Mouse (Mus musculus) cerebellum, adult 11-12 months (tissue): ENCODE measurements around the gene Lrch1.

Experiments used
- DNase-seq: peaks from one replicate; pipeline ENCODE4 v3.0.0; 2022

Lrch1 gene

DNA sequence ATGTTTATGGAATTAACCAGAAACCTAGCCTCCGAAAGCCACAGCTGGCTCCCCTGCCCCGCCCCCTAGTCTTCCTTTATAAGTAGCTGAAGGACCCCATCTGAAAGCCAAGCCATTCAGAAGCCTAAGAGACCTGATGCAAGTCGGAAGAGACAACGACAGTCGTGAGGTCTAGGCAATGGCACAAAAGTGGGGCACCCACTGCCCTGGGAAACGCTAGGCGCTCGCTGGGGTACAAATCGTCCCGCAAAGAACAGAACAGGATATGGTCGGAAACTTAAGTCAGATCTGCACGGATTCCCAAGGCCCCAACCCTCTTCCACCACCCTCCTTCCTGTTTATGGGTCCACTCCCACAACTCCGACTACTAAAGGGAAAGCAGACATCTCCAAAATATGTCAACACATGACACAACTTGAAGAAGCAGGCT is 1.3 kb downstream of the Lrch1 start:
- DNase-seq, result no peak

DNA sequence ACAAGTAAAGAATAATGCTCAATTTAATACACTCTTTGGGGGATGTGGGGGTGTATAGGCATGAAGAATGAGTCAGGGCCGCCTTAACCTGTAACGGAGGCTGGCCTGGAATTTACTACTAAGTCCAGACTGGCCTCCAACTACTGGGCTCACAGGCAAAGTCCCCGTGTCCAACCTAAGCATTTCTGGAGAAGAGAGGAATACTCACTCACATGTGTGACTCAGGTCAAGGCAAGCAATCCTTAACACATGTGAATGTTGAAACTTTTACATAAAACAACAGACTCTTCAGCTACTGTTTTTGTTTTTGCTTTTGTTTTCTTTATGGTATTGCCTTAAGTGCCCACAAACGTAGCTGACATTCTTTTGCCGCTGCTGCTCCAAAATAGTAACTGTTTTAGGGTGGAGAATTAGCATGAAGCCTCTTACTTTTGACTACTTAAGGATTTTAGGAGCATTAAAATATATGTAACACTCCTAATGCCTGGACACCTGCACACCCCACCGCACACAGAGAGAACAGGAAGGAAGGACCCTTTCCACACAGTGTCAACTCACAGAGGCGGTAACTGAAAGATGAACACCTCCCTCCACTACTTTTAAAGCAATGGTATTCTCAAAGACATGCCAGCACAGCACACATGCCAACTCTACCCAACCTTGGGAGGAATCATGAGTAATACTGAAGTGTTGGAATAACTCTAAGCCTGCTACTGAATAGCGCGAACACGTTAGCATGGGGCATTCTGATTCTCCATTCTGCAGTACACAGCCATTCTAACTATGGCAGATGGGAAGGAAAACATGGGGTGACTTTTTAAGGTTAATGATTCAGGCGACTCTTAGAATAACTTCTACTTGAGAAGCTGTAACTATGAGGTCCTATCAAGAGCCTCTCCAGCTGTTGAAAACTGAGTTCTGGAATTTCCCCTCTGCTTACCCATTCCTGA is 2.1 kb downstream of the Lrch1 start:
- DNase-seq, result no peak

DNA sequence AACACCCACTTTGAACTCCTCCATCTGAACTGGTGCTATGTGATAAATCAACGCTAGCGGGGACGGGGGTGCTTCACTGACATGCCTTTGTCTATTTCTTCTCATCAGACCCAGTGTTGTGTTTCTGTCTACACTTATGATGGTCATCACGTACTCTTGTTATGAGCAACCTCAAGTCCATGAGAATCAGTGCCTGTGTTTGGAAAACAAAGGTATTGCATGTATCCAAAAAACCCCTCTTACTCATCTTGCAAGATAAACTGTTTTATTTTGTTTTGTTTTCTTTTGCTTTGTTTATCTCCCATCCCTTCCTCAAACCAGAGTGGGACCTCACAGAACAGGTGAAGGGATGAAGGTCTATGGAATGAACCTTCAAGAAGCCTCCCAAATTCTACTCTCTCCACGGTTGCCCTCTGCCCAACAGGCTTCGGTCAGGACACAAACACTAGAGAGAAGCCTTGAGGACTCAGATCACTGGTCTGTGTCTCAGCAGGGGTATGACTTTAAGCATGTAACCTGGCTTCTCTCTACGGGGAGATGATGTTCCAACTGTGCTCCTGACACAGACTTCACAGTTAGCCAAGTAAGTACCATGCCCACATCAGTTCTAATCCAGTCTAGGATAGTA is 3.4 kb downstream of the Lrch1 start:
- DNase-seq, result no peak

DNA sequence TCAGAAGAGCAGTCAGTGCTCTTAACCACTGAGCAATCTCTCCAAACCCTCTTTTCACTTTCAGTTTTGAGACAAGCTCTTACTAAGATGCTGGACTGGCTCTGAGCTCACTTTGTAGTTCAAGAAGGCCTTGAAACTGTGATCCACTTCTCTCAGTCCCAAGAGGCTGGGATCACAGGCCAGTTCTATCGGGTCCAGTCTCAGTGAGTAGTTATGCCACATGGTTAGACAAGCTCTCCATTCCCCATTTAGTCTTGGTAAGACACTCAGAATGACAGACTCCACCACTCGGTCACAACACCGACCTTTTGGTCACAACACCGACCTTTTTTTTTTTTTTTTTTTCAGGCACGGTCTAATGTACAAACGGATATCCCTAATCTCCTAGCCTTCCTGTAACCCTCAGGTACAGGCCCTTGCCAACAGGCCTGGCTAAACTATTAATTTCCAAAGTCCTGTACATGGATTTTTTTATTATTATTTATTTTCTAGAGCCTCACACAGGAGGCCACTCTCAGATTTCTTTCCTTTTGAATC is 4.0 kb downstream of the Lrch1 start:
- no peak for DNase-seq

DNA sequence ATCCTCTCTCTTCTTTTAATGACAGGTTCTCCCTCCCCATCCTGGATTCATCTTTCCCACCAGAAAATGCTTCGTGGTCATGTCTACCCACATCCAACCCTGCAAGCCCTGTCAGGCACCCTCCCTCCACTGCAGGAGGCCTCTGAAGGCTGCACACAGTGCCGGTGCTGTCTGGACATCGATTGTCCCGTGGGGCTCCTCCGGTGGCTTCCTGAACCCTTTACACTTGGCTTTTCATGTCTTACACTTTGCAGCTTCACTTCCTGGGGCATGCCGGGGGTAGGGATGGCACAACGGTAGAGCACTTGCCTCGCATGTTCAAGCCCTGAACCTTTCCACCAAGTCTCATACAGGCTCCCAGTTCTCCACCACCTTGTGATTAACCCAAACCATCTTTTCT is 4.7 kb downstream of the Lrch1 start:
- no peak for DNase-seq

DNA sequence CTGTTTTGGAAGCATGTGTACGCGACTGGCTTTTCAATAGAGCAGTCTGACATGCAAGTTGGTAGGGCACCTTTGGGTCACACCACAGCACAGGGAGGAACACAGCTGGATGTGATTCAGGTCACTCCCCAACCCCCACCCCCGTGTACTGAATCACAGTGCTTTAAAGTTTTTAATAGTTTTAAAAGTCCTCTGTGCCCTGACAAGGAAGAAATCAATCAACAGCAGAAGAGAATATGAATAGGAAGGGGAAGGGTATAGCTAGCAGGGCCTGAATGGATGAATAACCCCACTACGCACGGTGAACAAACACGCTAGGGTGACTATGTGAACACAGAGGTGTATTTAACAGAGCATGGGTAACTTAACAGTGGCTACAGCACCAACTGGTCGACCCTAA is 6.1 kb downstream of the Lrch1 start:
- no peak for DNase-seq

DNA sequence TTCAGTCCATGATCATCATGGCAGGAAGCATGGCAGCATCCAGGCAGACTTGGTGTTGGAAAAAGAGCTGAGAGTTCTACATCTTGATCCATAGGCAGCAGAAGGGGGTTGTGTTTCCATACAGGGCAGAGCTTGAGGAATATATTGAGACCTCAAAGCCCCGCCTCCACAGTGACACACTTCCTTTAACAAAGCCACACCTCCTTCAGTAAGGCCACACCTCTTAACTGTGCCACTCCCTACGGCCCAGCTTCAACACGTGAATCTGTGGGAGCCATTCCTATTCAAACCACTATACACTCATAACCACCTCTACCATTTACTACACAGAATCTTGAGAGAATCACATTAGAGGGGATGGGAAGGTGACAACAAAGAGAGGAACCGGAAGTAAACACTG is 6.9 kb downstream of the Lrch1 start:
- no peak for DNase-seq

DNA sequence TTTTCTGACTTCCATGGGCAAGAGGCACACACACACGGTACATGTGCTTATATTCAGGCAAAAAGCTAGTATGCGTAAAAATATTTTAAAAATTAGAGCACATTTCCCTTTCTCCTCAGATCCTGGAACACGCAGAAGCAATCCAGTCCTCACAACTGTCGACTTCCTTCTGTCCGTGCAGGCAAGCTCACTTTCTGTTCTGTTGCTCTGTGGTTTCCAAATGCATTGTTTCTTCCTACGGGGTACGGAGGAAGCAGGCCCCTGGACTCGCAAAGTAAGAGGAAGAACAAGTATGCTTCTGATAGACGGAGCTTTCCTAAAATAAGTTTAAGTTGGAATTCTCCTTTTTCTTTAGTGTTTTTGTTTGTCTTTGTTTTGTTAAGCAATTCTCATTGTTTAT is 8.3 kb downstream of the Lrch1 start:
- DNase-seq, result no peak

DNA sequence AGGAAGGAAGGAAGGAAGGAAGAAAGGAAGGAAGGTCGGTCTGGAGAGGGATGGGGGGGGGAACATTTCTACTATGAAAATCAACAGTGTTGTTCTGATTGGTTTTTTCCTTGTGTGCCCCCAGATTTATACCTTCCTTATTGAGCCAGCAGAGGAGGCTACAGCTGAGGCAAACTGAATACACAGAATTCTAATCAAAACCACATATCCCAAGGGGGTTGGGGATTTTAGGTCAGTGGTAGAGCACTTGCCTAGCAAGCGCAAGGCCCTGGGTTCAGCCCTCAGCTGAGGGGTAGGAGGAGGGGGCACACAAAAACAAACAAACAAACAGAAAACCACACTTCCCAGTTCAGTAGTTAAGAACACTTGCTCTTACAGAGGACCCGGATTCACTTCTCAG is 8.8 kb downstream of the Lrch1 start:
- no peak for DNase-seq

DNA sequence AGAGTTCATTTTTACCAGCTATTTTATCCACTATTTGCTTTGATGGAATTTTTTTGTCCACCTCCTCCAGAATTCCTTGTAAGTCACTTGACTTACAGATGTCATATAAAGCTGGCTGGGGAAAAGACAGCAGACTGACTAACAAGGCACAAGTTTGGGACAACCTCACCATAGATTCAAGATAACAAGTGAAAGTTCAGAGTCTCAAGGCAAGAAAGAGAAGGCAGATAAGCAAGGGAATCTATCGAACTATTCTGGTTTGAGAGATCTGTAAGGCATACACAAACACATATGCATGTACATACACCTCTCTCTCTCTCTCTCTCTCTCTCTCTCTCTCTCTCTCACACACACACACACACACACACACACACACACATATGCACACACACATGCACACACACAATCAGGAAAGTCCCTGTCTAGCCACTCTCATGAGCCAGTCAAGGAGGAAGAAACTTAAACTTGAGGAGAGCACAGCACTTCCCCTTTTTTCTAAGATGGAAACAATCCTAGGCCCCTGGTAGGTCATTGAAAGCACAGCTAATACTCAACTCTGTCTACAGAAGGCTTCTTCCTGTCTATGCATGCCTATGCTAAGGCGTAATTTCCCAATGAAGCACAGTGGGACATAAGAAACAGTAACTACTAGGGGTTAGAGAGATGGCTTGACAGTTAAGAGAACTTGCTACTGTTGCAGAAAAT is 11.0 kb downstream of the Lrch1 start:
- DNase-seq, result no peak

DNA sequence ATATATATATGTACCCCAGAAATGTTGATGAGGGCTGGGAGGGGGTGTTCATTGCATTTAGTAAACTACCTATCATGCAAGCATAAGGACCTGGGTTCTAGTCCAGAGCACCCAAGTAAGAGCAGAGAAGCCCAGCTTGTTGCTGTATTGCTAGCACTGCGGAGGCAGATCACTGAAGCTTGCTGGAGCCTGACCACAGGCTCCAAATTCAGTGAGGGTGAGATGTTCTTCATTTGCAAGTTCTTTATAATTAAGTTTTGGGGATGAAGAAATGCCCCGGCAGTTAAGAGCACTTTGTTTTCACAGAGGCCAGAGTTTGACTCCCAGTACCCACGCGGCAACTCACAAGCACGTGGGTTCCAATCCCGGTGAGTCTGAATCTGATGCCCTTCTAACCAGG is 12.6 kb downstream of the Lrch1 start:
- no peak for DNase-seq

DNA sequence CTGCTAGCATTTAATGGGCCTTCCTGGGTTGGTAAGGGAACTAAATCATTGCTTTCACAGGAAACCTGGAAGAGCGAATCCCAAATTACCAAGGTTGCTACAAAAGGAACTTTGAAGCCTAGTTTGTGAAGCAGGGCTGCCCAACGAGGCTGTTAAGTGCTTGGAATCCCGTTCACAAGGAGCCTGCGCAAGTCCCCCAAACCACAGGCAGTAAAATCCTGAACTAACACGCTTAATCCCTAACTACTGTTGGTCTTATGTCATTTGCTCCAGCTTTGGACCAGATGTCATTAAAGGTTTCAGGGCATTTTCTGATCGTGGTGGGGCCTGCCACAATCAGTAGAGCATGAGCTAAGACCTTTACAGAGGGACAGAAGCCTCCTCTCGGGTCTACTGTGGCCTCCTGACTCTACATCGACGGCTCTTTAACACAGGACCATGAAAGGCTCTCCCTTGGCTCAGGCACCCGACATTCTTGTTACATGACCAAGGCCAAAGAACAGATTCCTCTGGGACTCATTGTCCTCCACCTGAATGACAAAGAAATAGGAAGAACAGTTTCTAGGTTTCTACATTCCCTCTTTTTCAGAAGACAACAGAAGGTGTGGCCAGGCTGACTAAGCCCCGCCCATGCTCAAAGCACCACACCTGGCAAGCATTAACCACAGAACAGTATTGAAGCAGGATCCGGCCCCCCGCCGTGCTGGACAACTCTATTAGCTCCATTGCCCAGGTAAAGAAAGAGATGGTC is 13.5 kb downstream of the Lrch1 start:
- DNase-seq, result no peak

DNA sequence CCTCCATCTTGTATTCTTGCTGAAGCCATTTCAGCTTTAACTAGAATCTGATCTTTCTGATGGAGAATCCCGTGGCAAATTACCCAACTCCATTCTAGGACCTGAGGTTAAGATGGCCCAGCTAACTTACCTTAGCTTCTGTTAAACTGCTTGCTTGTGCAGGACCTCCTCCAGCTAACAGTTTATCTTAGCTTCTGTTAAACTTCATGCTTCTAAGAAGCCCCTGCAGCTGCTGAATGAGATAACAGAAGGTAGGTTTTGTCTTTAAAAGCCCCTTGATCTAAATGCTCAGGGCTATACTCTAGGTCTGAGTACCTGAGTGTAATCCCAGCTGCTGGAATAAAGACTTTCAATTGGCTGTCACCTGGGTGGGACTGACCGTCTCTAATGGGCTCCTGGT is 17.9 kb downstream of the Lrch1 start:
- no peak for DNase-seq

DNA sequence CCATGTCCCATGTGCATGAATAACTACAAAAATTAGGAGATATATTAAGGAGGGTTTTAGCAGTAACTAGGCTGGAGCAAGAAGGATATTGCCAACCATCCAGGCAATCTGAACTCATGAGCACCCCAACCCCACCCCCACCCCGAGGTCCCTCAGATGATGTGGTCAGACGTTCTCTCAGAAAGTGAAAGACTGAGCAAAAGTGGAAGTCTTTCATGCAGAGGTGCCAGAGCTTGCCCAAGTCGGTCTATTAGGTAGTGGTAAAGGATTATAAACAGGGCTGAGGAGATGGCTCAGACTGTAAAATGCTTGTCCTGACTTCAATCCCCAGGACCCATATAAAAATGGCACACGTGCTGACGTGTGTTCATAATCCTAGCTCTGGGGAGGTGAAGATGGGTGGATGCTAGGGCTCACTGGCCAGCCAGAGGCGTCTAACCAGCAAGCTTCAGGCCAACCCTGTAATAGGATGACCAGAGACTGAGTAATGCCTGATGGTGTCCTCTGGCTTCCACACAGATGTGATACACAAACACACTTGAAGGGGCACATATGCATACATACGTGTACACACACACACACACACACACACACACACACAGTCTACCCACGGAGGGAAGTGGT is 18.8 kb downstream of the Lrch1 start:
- no peak for DNase-seq

DNA sequence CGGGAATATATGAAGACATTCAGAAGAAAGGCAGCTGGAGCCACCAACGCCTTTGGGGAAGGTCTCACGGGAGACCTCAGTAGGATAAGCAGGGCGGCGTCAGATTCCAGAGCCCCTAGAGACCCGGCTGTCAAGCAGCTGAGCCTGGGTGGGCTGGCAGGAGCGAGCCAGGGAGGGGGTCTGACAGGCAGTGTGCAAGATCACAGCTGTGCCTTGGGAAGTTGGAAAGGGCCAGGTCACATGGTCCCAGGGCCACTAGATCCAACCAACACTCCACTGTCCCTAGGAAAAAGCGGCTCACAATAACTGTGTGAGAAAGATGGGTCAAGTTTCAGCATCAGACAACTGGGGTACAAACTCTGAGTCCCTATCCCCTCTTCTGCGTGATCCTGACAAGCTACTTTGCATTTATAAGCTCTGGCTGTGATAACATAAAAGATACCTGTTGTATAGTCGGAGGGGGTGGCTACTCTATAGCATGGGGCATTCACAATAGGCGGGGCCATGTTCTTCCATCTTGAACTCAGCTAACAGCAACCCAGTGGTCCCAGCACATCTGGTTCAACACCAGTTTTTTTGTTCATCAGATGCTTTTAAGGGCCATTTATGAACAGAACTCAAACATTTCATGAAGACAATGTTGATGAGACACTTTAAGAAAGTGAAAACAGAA is 20.6 kb downstream of the Lrch1 start:
- no peak for DNase-seq

DNA sequence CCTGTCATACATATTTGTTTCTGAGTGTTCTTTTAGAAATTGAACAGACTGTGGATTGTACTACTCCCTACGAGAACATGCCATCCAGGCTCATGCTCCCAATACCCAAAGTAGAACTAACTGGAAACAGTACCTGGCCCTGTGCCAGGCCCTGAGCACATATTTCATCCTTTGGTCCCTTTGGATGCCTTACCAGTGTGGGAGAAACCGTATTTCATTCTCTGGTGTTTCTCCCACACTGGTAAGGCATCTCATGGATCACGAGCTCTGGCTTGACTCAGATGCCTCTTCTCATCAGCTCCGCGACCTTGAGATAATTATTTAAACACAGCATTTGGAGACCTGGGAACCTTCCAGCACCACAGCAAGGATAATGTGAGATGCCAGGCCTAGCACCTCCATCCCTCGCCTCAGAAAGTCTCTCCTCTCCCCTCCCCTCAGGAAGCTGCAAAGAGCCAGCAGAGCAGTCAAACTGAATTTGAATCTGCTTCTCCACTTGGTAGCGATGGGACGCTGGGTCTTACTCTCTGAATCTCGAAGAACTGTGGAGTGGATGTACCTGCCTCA is 21.6 kb downstream of the Lrch1 start:
- DNase-seq, result no peak

DNA sequence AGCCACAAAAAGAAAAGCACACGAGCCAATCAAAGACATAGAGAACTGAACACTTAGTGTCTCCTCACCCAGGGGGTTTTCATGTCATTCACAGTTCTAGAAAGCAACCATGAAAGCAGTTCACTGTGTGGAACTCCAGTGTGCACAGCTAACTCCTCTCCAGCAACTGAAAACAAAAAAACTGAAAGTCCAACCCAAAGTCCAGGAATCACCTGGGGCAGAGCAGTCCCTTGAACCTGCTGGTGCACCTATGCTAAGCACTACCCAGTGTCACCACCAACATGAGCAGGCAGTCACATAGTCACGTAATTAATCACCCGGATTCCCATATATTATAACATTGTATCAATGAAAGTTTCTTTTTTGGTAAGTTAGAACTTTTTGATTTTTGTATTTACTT is 23.2 kb downstream of the Lrch1 start:
- DNase-seq, result no peak

DNA sequence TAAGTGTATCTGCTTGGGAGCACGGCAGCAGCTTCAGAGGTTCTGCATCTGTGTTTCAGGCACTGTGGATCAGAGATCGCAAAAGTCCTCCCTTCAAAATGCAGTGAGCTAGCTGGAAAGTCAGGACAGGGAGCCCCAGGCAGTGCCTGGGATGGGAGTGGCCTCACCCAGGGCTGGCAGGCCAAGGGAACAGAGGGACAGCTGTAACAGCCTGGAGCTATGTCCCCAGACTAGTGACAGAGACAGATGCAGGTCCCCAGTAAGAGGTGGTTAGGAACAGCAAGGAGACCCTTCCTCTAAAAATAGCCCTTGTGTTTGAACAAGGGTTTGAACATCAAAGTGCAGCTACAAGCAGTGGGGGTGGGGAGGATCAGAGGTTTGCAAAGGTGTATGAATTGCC is 23.6 kb downstream of the Lrch1 start:
- DNase-seq, result no peak

DNA sequence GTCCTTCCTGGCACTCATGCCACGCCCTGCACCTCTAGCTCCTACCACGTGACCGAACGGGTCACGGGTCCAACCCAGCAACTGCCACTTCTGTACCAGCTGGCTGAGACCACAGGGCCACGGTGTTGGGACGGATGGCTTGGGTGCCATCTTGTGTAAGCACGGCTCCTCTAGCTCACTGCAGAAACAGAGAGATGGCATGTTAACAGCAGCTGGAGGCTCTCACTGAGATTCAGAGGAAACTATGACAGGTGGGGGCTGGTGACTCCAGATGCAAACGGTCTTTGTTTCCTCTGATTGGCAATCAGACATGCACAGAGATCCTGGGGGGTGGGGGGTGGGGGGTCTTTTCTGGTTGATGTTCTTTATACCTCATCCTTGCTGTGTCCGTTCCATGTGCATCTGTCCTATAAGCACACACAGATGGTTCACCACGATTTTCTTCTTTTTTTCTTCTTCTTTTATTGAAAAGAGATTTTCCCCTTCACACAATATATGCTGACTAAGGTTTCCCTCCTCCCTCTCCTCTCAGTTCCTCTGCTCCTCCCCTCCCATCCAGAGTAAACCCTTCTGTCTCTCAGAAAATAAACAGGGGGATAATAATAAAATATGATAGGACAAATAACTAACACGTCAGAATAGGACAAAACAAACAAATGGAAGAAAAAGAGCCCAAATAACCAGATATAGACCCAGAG is 25.5 kb downstream of the Lrch1 start:
- no peak for DNase-seq

DNA sequence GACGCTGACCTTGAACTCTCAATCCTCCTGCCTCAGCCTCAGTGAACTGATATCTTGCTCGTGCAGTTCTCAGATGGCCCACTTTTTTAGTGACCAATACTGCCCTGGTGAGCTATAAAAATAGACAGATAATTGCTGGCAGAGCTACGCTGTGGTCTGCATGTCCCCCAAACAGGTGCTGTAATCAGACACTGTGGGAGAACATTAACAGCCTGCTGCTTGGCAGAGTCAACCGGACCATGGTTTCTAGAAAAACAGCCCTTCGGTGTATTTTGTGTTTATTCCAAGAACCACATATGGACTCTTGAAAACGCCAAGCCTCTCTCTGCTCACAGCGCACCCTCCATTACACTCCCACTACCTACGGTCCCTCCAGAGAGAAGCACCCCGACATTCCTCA is 26.2 kb downstream of the Lrch1 start:
- peak; percentile 34 for DNase-seq

DNA sequence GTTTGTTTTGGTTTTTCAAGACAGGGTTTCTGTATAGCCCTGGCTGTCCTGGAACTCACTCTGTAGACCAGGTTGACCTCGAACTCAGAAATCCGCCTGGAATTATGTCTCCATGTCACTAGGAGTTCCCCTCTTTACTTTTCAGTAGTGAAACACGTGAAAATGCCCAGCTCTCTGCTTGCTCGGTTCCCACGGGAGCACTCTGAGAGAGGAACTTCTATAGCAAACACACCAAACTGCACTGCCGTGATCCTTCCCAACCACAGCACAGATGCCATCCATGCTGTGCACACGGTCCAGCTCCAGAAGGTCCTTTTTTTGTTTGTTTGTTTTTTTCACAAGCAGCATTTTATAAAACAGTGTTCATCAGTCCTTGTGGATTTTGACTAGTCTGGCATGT is 28.5 kb downstream of the Lrch1 start:
- no peak for DNase-seq
